Mouse (Mus musculus) spleen, adult 2 months (tissue): ENCODE measurements around the gene Pknox2.

ENCODE experiments used
- CTCF ChIP-seq: fragments of 200-500 bp; IDR thresholded peaks from 2 replicates; pipeline ENCODE4 v1.5.1; 2011; ENCODE audit warnings: mild to moderate bottlenecking, inconsistent platforms; ENCODE audit not compliant: insufficient read depth, insufficient read length, insufficient replicate concordance; ENCODE audit errors: extremely low read depth
- POLR2A ChIP-seq: fragments of 200-500 bp; IDR thresholded peaks from 2 replicates; pipeline ENCODE4 v1.6.1; 2011; ENCODE audit warnings: low read depth, low read length, inconsistent platforms

- TF ChIP-seq CTCF (no peak), POLR2A (no peak)
Measured at GRCm38 (mm10) chr9:36932950-36933812, 214.0 kb downstream of the Pknox2 start.
